Mouse (Mus musculus) CH12.LX (cell line): ENCODE results near the gene Themis. TPM values are rescaled to one million over a fixed set of nuclear protein-coding genes. Genes with fewer than 3 reads are reported as not detected.

Experiments
- DNase-seq: peaks from one replicate; pipeline ENCODE4 v3.0.0-alpha.2; 2013; ENCODE audit errors: extremely low read depth
- H3K27ac ChIP-seq: 2 replicates; pipeline ENCODE4 v1.5.1; 2012; ENCODE audit warnings: low read depth, mild to moderate bottlenecking, control low read depth, moderate library complexity; ENCODE audit not compliant: insufficient read depth
- H3K27me3 ChIP-seq: replicated peaks from 2 replicates; pipeline ENCODE3; 2012; ENCODE audit warnings: inconsistent platforms
- H3K36me3 ChIP-seq, 2 experiments: replicated peaks in 1 of 2; 2 replicates each; pipeline versions ENCODE3 to v1.6.1; 2012; ENCODE audit warnings: inconsistent platforms in 1 of 2, low read length in 1 of 2, mild to moderate bottlenecking in 1 of 2, mixed read lengths in 1 of 2, moderate library complexity in 1 of 2; ENCODE audit not compliant: control insufficient read depth in 1 of 2, insufficient read depth in 1 of 2
- H3K4me1 ChIP-seq, 2 experiments: 2 replicates each; pipeline ENCODE4 v1.6.1; 2012; ENCODE audit warnings: inconsistent platforms in 1 of 2, moderate library complexity in 1 of 2; ENCODE audit not compliant: insufficient read depth in 2 of 2, control insufficient read depth in 1 of 2
- H3K4me2 ChIP-seq: 2 replicates; pipeline ENCODE4 v1.6.1; 2012; ENCODE audit warnings: low read depth, mild to moderate bottlenecking, control low read depth; ENCODE audit not compliant: poor library complexity, insufficient read depth, severe bottlenecking
- H3K4me3 ChIP-seq, 3 experiments: fragments of 150-350 bp in 1 of 3; sonication (generic) in 1 of 3; replicated peaks in 1 of 3; 2 replicates each; pipeline versions ENCODE3 to v1.5.1; 2011 to 2012; ENCODE audit warnings: low read depth in 2 of 3, low read length in 2 of 3, mild to moderate bottlenecking in 2 of 3, moderate library complexity in 2 of 3, control low read depth in 1 of 3, improper control_type of control experiment in 1 of 3, inconsistent platforms in 1 of 3, mixed read lengths in 1 of 3; ENCODE audit not compliant: poor library complexity in 1 of 3
- H3K79me2 ChIP-seq: replicated peaks from 2 replicates; pipeline ENCODE4 v1.6.1; 2012; ENCODE audit warnings: mild to moderate bottlenecking, moderate library complexity; ENCODE audit not compliant: control insufficient read depth, poor library complexity, insufficient read depth, severe bottlenecking; ENCODE audit errors: extremely low read depth
- H3K9ac ChIP-seq: 2 replicates; pipeline ENCODE4 v1.6.1; 2012; ENCODE audit warnings: low read depth, mild to moderate bottlenecking, control low read depth, moderate library complexity; ENCODE audit not compliant: insufficient read depth
- H3K9me3 ChIP-seq: replicated peaks from 2 replicates; pipeline ENCODE3; 2012; ENCODE audit warnings: low read length, inconsistent platforms, mixed read lengths
- BHLHE40 ChIP-seq: IDR thresholded peaks from 2 replicates; pipeline ENCODE4 v1.6.1; 2011; ENCODE audit warnings: mild to moderate bottlenecking, low read depth, low read length, improper control_type of control experiment
- CHD1 ChIP-seq: IDR thresholded peaks from 2 replicates; pipeline ENCODE4 v1.6.1; 2012; ENCODE audit warnings: low read depth, low read length, improper control_type of control experiment, inconsistent platforms
- E2F4 ChIP-seq: IDR thresholded peaks from 2 replicates; pipeline ENCODE4 v1.6.1; 2011; ENCODE audit warnings: low read depth, low read length, improper control_type of control experiment; ENCODE audit not compliant: insufficient replicate concordance
- EP300 ChIP-seq: IDR thresholded peaks from 2 replicates; pipeline ENCODE4 v1.6.1; 2011; ENCODE audit warnings: low read length, improper control_type of control experiment
- JUN ChIP-seq: IDR thresholded peaks from 2 replicates; pipeline ENCODE4 v1.6.1; 2011; ENCODE audit warnings: low read depth, mild to moderate bottlenecking, low read length, improper control_type of control experiment, moderate library complexity; ENCODE audit not compliant: insufficient read depth
- JUND ChIP-seq: conservative IDR thresholded peaks from 2 replicates; pipeline ENCODE4 v1.6.1; 2011; ENCODE audit warnings: low read depth, low read length, improper control_type of control experiment
- KAT2A ChIP-seq: IDR thresholded peaks from 2 replicates; pipeline ENCODE4 v1.6.1; 2012; ENCODE audit warnings: low read length, improper control_type of control experiment, inconsistent platforms; ENCODE audit not compliant: insufficient replicate concordance
- MAZ ChIP-seq: IDR thresholded peaks from 2 replicates; pipeline ENCODE4 v1.6.1; 2012; ENCODE audit warnings: low read depth, mild to moderate bottlenecking, inconsistent platforms, low read length, improper control_type of control experiment, moderate library complexity
- MXI1 ChIP-seq: IDR thresholded peaks from 2 replicates; pipeline ENCODE4 v1.6.1; 2011; ENCODE audit warnings: mild to moderate bottlenecking, low read depth, low read length, improper control_type of control experiment
- NELFE ChIP-seq: IDR thresholded peaks from 2 replicates; pipeline ENCODE4 v1.6.1; 2011; ENCODE audit warnings: low read depth, low read length, improper control_type of control experiment
- NRF1 ChIP-seq: IDR thresholded peaks from 2 replicates; pipeline ENCODE4 v1.6.1; 2014; ENCODE audit warnings: low read depth, mild to moderate bottlenecking, inconsistent platforms, low read length, improper control_type of control experiment, moderate library complexity
- PAX5 ChIP-seq: IDR thresholded peaks from 2 replicates; pipeline ENCODE4 v1.6.1; 2012; ENCODE audit warnings: low read length, inconsistent platforms, mixed read lengths
- POLR2A ChIP-seq: IDR thresholded peaks from 2 replicates; pipeline ENCODE4 v1.6.1; 2011; ENCODE audit warnings: low read depth, mild to moderate bottlenecking, improper control_type of control experiment, low read length
- SIN3A ChIP-seq: IDR thresholded peaks from 2 replicates; pipeline ENCODE4 v1.6.1; 2012; ENCODE audit warnings: low read length, improper control_type of control experiment, inconsistent platforms
- TBP ChIP-seq: conservative IDR thresholded peaks from 2 replicates; pipeline ENCODE4 v1.6.1; 2011; ENCODE audit warnings: low read depth, low read length, improper control_type of control experiment
- USF2 ChIP-seq: conservative IDR thresholded peaks from 2 replicates; pipeline ENCODE4 v1.6.1; 2011; ENCODE audit warnings: low read depth, low read length, improper control_type of control experiment
- ZC3H11A ChIP-seq: IDR thresholded peaks from 2 replicates; pipeline ENCODE4 v1.6.1; 2012; ENCODE audit warnings: low read depth, mild to moderate bottlenecking, inconsistent platforms, low read length, improper control_type of control experiment
- dilution Hi-C: fragments of 300-500 bp; cut with MboI; formaldehyde crosslinking; loops from 2 replicates; pipeline ENCODE4 v1.14.3; 2020; ENCODE audit warnings: low sequenced_read_pairs; ENCODE audit not compliant: extremely low pct_unique_long_range_greater_than_20kb, extremely low pct_ligation_motif_present
- in situ Hi-C: fragments of 300-500 bp; cut with MboI; formaldehyde crosslinking; loops from 3 replicates; pipeline ENCODE4 v1.14.3; 2019; ENCODE audit warnings: low sequenced_read_pairs, low pct_ligation_motif_present, low pct_unique_long_range_greater_than_20kb, mixed read lengths
- polyA plus RNA-seq: library from polyadenylated mRNA; unstranded; fragments of >175 nt; gene quantifications from 2 replicates; pipeline ENCODE4 v1.2.1, GENCODE M21; 2012; ENCODE audit warnings: low read depth; ENCODE audit not compliant: insufficient read length
- total RNA-seq, 2 experiments: library from RNA; depleted of rRNA; stranded (reverse); fragments of 300-350 nt in 1 of 2; fragments of >200 nt in 1 of 2; gene quantifications; 2 replicates each; pipeline ENCODE4 v1.2.3; 2012 to 2014

Gene Themis
- total and polyA plus RNA-seq, 3 experiments = not detected

- DNase-seq = no peak
- no peaks in the 10 kb centered on the region for H3K79me2 ChIP-seq
- H3K27me3 ChIP-seq = no peaks in the 10 kb centered on the region
- no peaks in the 10 kb centered on the region for H3K36me3 ChIP-seq
- no peak overlapping the region for H3K27ac ChIP-seq
- no peaks in the 10 kb centered on the region for H3K4me1 ChIP-seq
- H3K9me3 ChIP-seq = no peaks in the 10 kb centered on the region
- dilution Hi-C loops (no loop called here), in situ Hi-C loops (no loop called here)
- H3K4me2 ChIP-seq = no peak overlapping the region
- H3K9ac ChIP-seq = no peak overlapping the region
- H3K4me3 ChIP-seq = no peak overlapping the region
- TF ChIP-seq POLR2A (no peak), JUND (no peak), SIN3A (no peak), PAX5 (no peak), KAT2A (no peak), BHLHE40 (no peak), TBP (no peak), ZC3H11A (no peak), NRF1 (no peak), JUN (no peak), MXI1 (no peak)
These were observed 131.3 kb downstream of the Themis start for GRCm38 (mm10) chr10:28799469-28799868.

- Histone ChIP-seq H3K4me1 (no peaks in the 10 kb centered on the region), H3K79me2 (no peaks in the 10 kb centered on the region), H3K9me3 (no peaks in the 10 kb centered on the region), H3K27ac (no peak overlapping the region), H3K27me3 (no peaks in the 10 kb centered on the region), H3K4me2 (no peak overlapping the region), H3K36me3 (no peaks in the 10 kb centered on the region), H3K9ac (no peak overlapping the region), H3K4me3 (no peak overlapping the region)
- DNase-seq = no peak
- dilution Hi-C loops = no loop called here
- no peak for TF ChIP-seq E2F4
- no peak for TF ChIP-seq NELFE
- TF ChIP-seq EP300 = no peak
- TF ChIP-seq CHD1 = no peak
- TF ChIP-seq MAZ = no peak
- no peak for TF ChIP-seq USF2
- in situ Hi-C loops = no loop called here
These were observed 137.0 kb downstream of the Themis start for GRCm38 (mm10) chr10:28805160-28805559.
